Mouse (Mus musculus) layer of hippocampus, adult 6 months (tissue): Measurements from ENCODE around the gene Tyro3. TPM values are rescaled to one million over a fixed set of nuclear protein-coding genes. Genes with fewer than 3 reads are reported as not detected.

Experiments used
- long read RNA-seq, 2 experiments: library from polyadenylated mRNA; unstranded; transcript quantifications; one replicate each; pipeline ENCODE4 v2.0.0; 2019 to 2020
- polyA plus RNA-seq: library from polyadenylated mRNA; unstranded; fragments of <200 nt; fragmentation: Nextera tagmentation; gene quantifications from 2 replicates; pipeline ENCODE4 v1.2.3, GENCODE M21; 2021

Gene Tyro3
- polyA plus RNA-seq, result 19.3 TPM in 2 replicates
- long read RNA-seq, experiment 1, transcript Tyro3-201 (19 exons, 3,989 nt), result major isoform, 18 of 55 reads
- long read RNA-seq, experiment 1, partial matches to known transcripts, result 32 of 55 reads
- long read RNA-seq, experiment 1, other reads (novel, unspliced or antisense), result 5 of 55 reads
- long read RNA-seq, experiment 2, transcript Tyro3-201 (19 exons, 3,989 nt), result major isoform, 101 of 166 reads
- long read RNA-seq, experiment 2, partial matches to known transcripts, result 47 of 166 reads
- long read RNA-seq, experiment 2, other reads (novel, unspliced or antisense), result 18 of 166 reads

GRCm38 (mm10) chr2:119797279-119797783 is at the start of gene Tyro3:
Gene Tyro3 (plus strand): TSS chr2:119797733.

DNA sequence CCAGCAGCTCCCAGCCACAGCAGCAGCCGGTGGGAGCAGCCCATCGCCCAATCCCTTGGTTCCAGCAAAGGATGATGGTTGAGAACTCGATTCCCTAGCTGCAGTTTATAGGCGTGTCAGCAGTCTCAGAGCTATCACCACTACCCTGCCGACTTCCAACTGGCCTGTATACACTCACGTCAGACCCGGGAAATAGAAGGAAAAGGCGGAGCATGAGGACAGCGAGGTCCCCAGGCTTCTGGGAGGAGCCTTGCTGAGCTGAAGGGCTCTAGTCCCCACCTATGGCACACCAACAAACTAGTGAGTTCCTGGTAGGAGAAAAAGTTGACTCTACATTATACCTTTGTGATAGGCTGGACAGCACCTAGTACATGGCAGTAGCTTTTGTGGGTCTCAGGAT is 37.3 kb upstream of the Tyro3 start, which contains the start of gene Ltk:
TSS of gene Ltk (minus strand) at position 181 of the 400 bp plus-strand sequence.

GRCm38 (mm10) chr2:119787206-119787883 is 10.2 kb upstream of the Tyro3 start, which contains the start of gene Rpap1:
Gene Rpap1 (minus strand): TSS chr2:119787537.

Other genes starting within 250 kb of the Tyro3 start
- gene Nusap1, start 179.4 kb upstream of the Tyro3 start, polyA plus RNA-seq, result 0.33 and 1.1 TPM in 2 replicates
- 0.79 and 0.83 TPM in 2 replicates for gene Oip5, start 179.3 kb upstream of the Tyro3 start, polyA plus RNA-seq
- 40.8 and 41.7 TPM in 2 replicates for gene Ndufaf1, start 134.9 kb upstream of the Tyro3 start, polyA plus RNA-seq
- gene Rtf1, start 122.7 kb upstream of the Tyro3 start, polyA plus RNA-seq, result 53.5 and 55.4 TPM in 2 replicates
- 44.6 and 49.4 TPM in 2 replicates for gene Itpka, start 55.4 kb upstream of the Tyro3 start, polyA plus RNA-seq
- 0.90 and 1.1 TPM in 2 replicates for gene Ltk, start 37.3 kb upstream of the Tyro3 start, polyA plus RNA-seq
- gene Rpap1, start 10.2 kb upstream of the Tyro3 start, polyA plus RNA-seq, result 3.8 and 4.6 TPM in 2 replicates
- 7.0 and 9.5 TPM in 2 replicates for gene Mga, start 99.5 kb downstream of the Tyro3 start, polyA plus RNA-seq
- gene Mapkbp1, start 175.0 kb downstream of the Tyro3 start, polyA plus RNA-seq, result 2.6 TPM in 2 replicates
- 6.8 and 7.4 TPM in 2 replicates for gene Jmjd7, start 229.8 kb downstream of the Tyro3 start, polyA plus RNA-seq
- gene Gm28042, start 229.8 kb downstream of the Tyro3 start, polyA plus RNA-seq, result 0.56 and 0.73 TPM in 2 replicates
- not detected in 2 replicates for gene Pla2g4b, start 235.7 kb downstream of the Tyro3 start, polyA plus RNA-seq